Comparison of ENCODE assay signal across 9 mouse cellular contexts in genomic region chr7:62227727-62228126, GRCm38 (mm10).
DNase-seq lines count a peak whose midpoint lies in the region; ATAC-seq and TF ChIP-seq lines count a peak whose summit lies in the region.
"Had no signal": no experiment of that assay in that cellular context is flagged by ENCODE, and none has a peak within 500 bp of the region (broad histone marks: within the 10 kb centered on the region; RNA-seq: fewer than 3 reads in every experiment).

No protein-coding gene starts in this region.

- 0% methylated on average over 1 of the region's 1 CpGs for WGBS in heart, postnatal 0 days
- 11% methylated on average over 1 of the region's 1 CpGs for WGBS in liver, adult 2 months
- 7% methylated on average over 1 of the region's 1 CpGs for whole genome bisulfite sequencing in liver, embryonic 11.5 days

- ATAC-seq in heart, postnatal 0 days (ENCODE audit: insufficient read depth, low read depth) = no peak
- no peak for ATAC-seq in liver, embryonic 11.5 days (replicated peaks; ENCODE audit: low FRiP score)

- no peak for TF ChIP-seq EP300 in heart, postnatal 0 days (IDR thresholded peaks at IDR 0.05; ENCODE audit: low read depth)

- no peaks in the 10 kb centered on the region for H3K36me3 ChIP-seq in heart, postnatal 0 days (replicated peaks; ENCODE audit: control insufficient read depth, insufficient read depth, low read length)
- no peaks in the 10 kb centered on the region for H3K36me3 ChIP-seq in liver, adult 2 months (ENCODE audit: control insufficient read depth, insufficient read depth, low read length)
- no peaks in the 10 kb centered on the region for H3K36me3 ChIP-seq in liver, embryonic 11.5 days (ENCODE audit: control insufficient read depth, insufficient read depth, low read length)
- H3K36me3 ChIP-seq: neural tube, embryonic 13.5 days had no signal

- no peaks in the 10 kb centered on the region for H3K4me1 ChIP-seq in heart, postnatal 0 days (ENCODE audit: control insufficient read depth, insufficient read depth)
- no peaks in the 10 kb centered on the region for H3K4me1 ChIP-seq in liver, adult 2 months (ENCODE audit: control insufficient read depth, insufficient read depth, low read length)
- no peaks in the 10 kb centered on the region for H3K4me1 ChIP-seq in liver, embryonic 11.5 days (replicated peaks; ENCODE audit: control insufficient read depth, insufficient read depth, low read length)

- no peak overlapping the region for H3K4me3 ChIP-seq in heart, postnatal 0 days (ENCODE audit: low read depth, low read length)
- no peak overlapping the region for H3K4me3 ChIP-seq in liver, adult 2 months (ENCODE audit: insufficient read depth, low read depth, low read length)
- H3K4me3 ChIP-seq in liver, embryonic 11.5 days (ENCODE audit: low read depth, low read length) = no peak overlapping the region
- H3K4me3 ChIP-seq: neural tube, embryonic 13.5 days had no signal

- H3K27ac ChIP-seq in heart, postnatal 0 days (ENCODE audit: low read depth) = no peak overlapping the region
- no peak overlapping the region for H3K27ac ChIP-seq in liver, adult 2 months (replicated peaks; ENCODE audit: insufficient read depth, low read depth, low read length)
- H3K27ac ChIP-seq in liver, embryonic 11.5 days (ENCODE audit: low read depth, low read length) = no peak overlapping the region
- H3K27ac ChIP-seq: neural tube, embryonic 13.5 days had no signal

- peak; percentile 54 for TF ChIP-seq CTCF in heart, postnatal 0 days (IDR thresholded peaks at IDR 0.05; ENCODE audit: low read depth)
- no peak for TF ChIP-seq CTCF in liver, adult 2 months (IDR thresholded peaks at IDR 0.05; ENCODE audit: low read depth, low read length)

- no peaks in the 10 kb centered on the region for H3K79me2 ChIP-seq in liver, adult 2 months (ENCODE audit: control insufficient read depth, insufficient read depth, low read length)

- peak; percentile 16 to 75 for DNase-seq in adrenal gland, adult (ENCODE audit: inconsistent age in 2 of 2, low spot score in 1 of 2)
- no peak for DNase-seq in adrenal gland, adult 8-10 months
- no peak for DNase-seq in heart, postnatal 0 days (ENCODE audit: low spot score)
- DNase-seq in heart, adult 9 months (ENCODE audit: low spot score in 2 of 2) = no peak
- DNase-seq in liver, adult 2 months (ENCODE audit: extremely low read depth, low read depth, low spot score) = peak; percentile 21
- DNase-seq in liver, embryonic 11.5 days (ENCODE audit: low spot score) = no peak
- DNase-seq in brain, adult 2 months (ENCODE audit: low read depth, low spot score) = peak; percentile 51
- no peak for DNase-seq in natural killer cell, adult 2 months (ENCODE audit: low spot score in 2 of 2)

- TF ChIP-seq POLR2A in liver, adult 2 months (IDR thresholded peaks at IDR 0.05; ENCODE audit: extremely low read depth, insufficient read depth, low read length) = no peak

- no peaks in the 10 kb centered on the region for H3K27me3 ChIP-seq in heart, postnatal 0 days (ENCODE audit: control insufficient read depth, insufficient read depth, low read length)
- H3K27me3 ChIP-seq in liver, adult 2 months (ENCODE audit: control insufficient read depth, insufficient read depth, low read length) = no peaks in the 10 kb centered on the region
- no peaks in the 10 kb centered on the region for H3K27me3 ChIP-seq in liver, embryonic 11.5 days (replicated peaks; ENCODE audit: control insufficient read depth, insufficient read depth, low read length)
- H3K27me3 ChIP-seq: neural tube, embryonic 13.5 days had no signal

- no peak overlapping the region for H3K9ac ChIP-seq in heart, postnatal 0 days (replicated peaks; ENCODE audit: low read depth, low read length)
- H3K9ac ChIP-seq in liver, adult 2 months (ENCODE audit: low read depth, low read length) = no peak overlapping the region
- H3K9ac ChIP-seq in liver, embryonic 11.5 days (ENCODE audit: low read depth, low read length) = no peak overlapping the region
- H3K9ac ChIP-seq: neural tube, embryonic 13.5 days had no signal

- no peaks in the 10 kb centered on the region for H3K9me3 ChIP-seq in heart, postnatal 0 days (replicated peaks; ENCODE audit: control insufficient read depth, low read length)
- H3K9me3 ChIP-seq in liver, embryonic 11.5 days (ENCODE audit: control insufficient read depth, low read length) = peaks cover 5% of the 10 kb centered on the region; the same call in 1 of the 2 replicates
- H3K9me3 ChIP-seq: neural tube, embryonic 13.5 days had no signal

- H3K4me2 ChIP-seq in heart, postnatal 0 days (ENCODE audit: low read depth, low read length) = no peak overlapping the region
- H3K4me2 ChIP-seq in liver, embryonic 11.5 days = no peak overlapping the region
- H3K4me2 ChIP-seq: neural tube, embryonic 13.5 days had no signal

Comparison
In these comparisons a context has a peak if more than half of its experiments do, and no peak if none do; other contexts are left out.
1. DNase-seq: peak in adrenal gland, adult (2 of 2), liver, adult 2 months (single experiment) and brain, adult 2 months (single experiment); none in adrenal gland, adult 8-10 months (single experiment), heart, postnatal 0 days (single experiment), heart, adult 9 months (0 of 2), liver, embryonic 11.5 days (single experiment) and natural killer cell, adult 2 months (0 of 2).